In the genomic region with DNA sequence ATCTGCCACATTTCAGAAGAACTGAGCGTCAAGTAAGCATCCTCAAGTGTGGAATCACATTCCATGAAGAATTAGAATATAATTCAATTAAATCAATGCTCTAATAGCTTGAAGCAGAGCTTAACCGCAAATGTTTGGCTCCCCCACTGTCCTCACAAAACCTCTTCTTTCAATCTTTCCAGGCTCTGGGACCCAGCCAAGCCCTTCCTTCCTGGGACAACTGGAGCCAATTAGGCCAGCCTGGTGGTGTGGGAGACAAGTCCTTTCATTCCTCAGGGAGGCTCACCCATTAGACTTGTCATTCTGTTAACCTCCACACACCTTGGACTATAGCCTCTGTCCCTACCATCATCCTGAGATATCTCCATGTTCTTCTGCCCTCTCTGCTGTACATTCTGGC, we compare ENCODE assay signal across 12 mouse cellular contexts. TPM values are rescaled to one million over a fixed set of nuclear protein-coding genes. Genes with fewer than 3 reads are reported as not detected.
DNase-seq lines count a peak whose midpoint lies in the region; ATAC-seq lines count a peak whose summit lies in the region.
"Had no signal": no experiment of that assay in that cellular context is flagged by ENCODE, and none has a peak within 500 bp of the region (broad histone marks: within the 10 kb centered on the region; RNA-seq: fewer than 3 reads in every experiment).

No protein-coding gene starts in this region.

- H3K4me2 ChIP-seq in kidney, embryonic 16.5 days (replicated peaks; ENCODE audit: low read depth, low read length): no peak overlapping the region
- H3K4me2 ChIP-seq: hindbrain, embryonic 14.5 days; limb, embryonic 12.5 days had no signal

- H3K9me3 ChIP-seq in kidney, embryonic 16.5 days (ENCODE audit: low read length): no peaks in the 10 kb centered on the region
- H3K9me3 ChIP-seq in limb, embryonic 10.5 days (replicated peaks): no peaks in the 10 kb centered on the region
- H3K9me3 ChIP-seq: limb, embryonic 12.5 days had no signal

- no peaks in the 10 kb centered on the region for H3K4me1 ChIP-seq in kidney, embryonic 16.5 days (ENCODE audit: insufficient read depth, low read length)
- peaks cover 20% of the 10 kb centered on the region for H3K4me1 ChIP-seq in brown adipose tissue, adult 24 weeks (ENCODE audit: control insufficient read depth, insufficient read depth, insufficient read length, low read length)
- peaks cover 3% of the 10 kb centered on the region for H3K4me1 ChIP-seq in limb, embryonic 10.5 days
- H3K4me1 ChIP-seq: limb, embryonic 12.5 days had no signal

- intact Hi-C loops in gastrocnemius, postnatal 14 days (cut with DNase I; ENCODE audit: low total_unique reads): no loop called here

- no peak for ATAC-seq in kidney, embryonic 16.5 days (ENCODE audit: low FRiP score, low TSS enrichment)

- WGBS in kidney, embryonic 16.5 days: 87% methylated on average over 2 of the region's 2 CpGs
- 83% methylated on average over 2 of the region's 2 CpGs for WGBS in limb, embryonic 10.5 days

- H3K9ac ChIP-seq in kidney, embryonic 16.5 days (replicated peaks; ENCODE audit: low read length): no peak overlapping the region
- H3K9ac ChIP-seq: hindbrain, embryonic 14.5 days; limb, embryonic 12.5 days had no signal

- H3K27me3 ChIP-seq in kidney, embryonic 16.5 days (ENCODE audit: insufficient read depth, low read length): no peaks in the 10 kb centered on the region
- H3K27me3 ChIP-seq in limb, embryonic 10.5 days (ENCODE audit: low read depth, poor library complexity, severe bottlenecking): no peaks in the 10 kb centered on the region
- H3K27me3 ChIP-seq: limb, embryonic 12.5 days had no signal

- no peak overlapping the region for H3K27ac ChIP-seq in kidney, embryonic 16.5 days (ENCODE audit: low read length)
- H3K27ac ChIP-seq in brown adipose tissue, adult 24 weeks (replicated peaks; ENCODE audit: low read depth, low read length): 0 out of 2 replicates have a peak overlapping the region, but pooled peaks have one; percentile 32
- no peak overlapping the region for H3K27ac ChIP-seq in limb, embryonic 10.5 days
- H3K27ac ChIP-seq: hindbrain, embryonic 14.5 days; limb, embryonic 12.5 days had no signal

- peak; percentile 17 to 25 for DNase-seq in kidney, adult 8-10 months
- peak; percentile 70 for DNase-seq in gastrocnemius, postnatal 14 days
- DNase-seq in kidney, postnatal 36 days: peak; percentile 44 to 64
- DNase-seq in limb, embryonic 10.5 days (ENCODE audit: low spot score): no peak
- DNase-seq in urinary bladder, postnatal 10 days (ENCODE audit: low spot score): no peak
- DNase-seq: layer of hippocampus, adult 9-11 months; thymus, postnatal 36 days had no signal

- H3K36me3 ChIP-seq in kidney, embryonic 16.5 days (ENCODE audit: insufficient read depth, low read length): no peaks in the 10 kb centered on the region
- no peaks in the 10 kb centered on the region for H3K36me3 ChIP-seq in limb, embryonic 10.5 days
- H3K36me3 ChIP-seq: limb, embryonic 12.5 days had no signal

- no peak overlapping the region for H3K4me3 ChIP-seq in kidney, embryonic 16.5 days (ENCODE audit: low read length)
- H3K4me3 ChIP-seq in brown adipose tissue, adult 24 weeks (ENCODE audit: insufficient read depth, low read depth, low read length): no peak overlapping the region
- H3K4me3 ChIP-seq in limb, embryonic 10.5 days: no peak overlapping the region
- H3K4me3 ChIP-seq: erythroblast, embryonic 14.5 days; limb, embryonic 12.5 days had no signal

RNA-seq across cellular contexts. Expression of a gene that starts 6.9 kb away (rescaled TPM):
- polyA plus RNA-seq in kidney, embryonic 16.5 days (2015; fragmentation: Nextera tagmentation; extraction: Ambion mirVana): 90.5 and 93.2 TPM in 2 replicates
- 47.6 and 54.0 TPM in 2 replicates for polyA plus RNA-seq in brown adipose tissue, adult 24 weeks (2012; ENCODE audit: insufficient read depth, insufficient read length, missing spikeins)
- total RNA-seq in gastrocnemius, postnatal 14 days (2021): 10 to 100 TPM; 71.6 to 76.0 TPM
- 84.6 and 89.8 TPM in 2 replicates for polyA plus RNA-seq in limb, embryonic 10.5 days (2016; fragmentation: Nextera tagmentation; extraction: Ambion mirVana)

RNA-seq across cellular contexts. Expression of a gene that starts 32.6 kb away (rescaled TPM):
- polyA plus RNA-seq in kidney, embryonic 16.5 days (2015; fragmentation: Nextera tagmentation; extraction: Ambion mirVana): 0.42 and 0.56 TPM in 2 replicates
- 24.1 and 27.9 TPM in 2 replicates for polyA plus RNA-seq in brown adipose tissue, adult 24 weeks (2012; ENCODE audit: insufficient read depth, insufficient read length, missing spikeins)
- 10 to 100 TPM; 11.1 to 24.4 TPM for total RNA-seq in gastrocnemius, postnatal 14 days (2021)
- polyA plus RNA-seq in limb, embryonic 10.5 days (2016; fragmentation: Nextera tagmentation; extraction: Ambion mirVana): 5.9 and 6.5 TPM in 2 replicates
- polyA plus RNA-seq: erythroblast, embryonic 14.5 days had no signal

Comparison
In these comparisons a context has a peak if more than half of its experiments do, and no peak if none do; other contexts are left out.
1. DNase-seq: peak in kidney, adult 8-10 months (2 of 2), gastrocnemius, postnatal 14 days (single experiment) and kidney, postnatal 36 days (2 of 2); none in limb, embryonic 10.5 days (single experiment) and urinary bladder, postnatal 10 days (single experiment).